Mouse (Mus musculus) stomach, embryonic 15.5 days (tissue): ENCODE measurements around the gene Slc36a1. TPM values are rescaled to one million over a fixed set of nuclear protein-coding genes. Genes with fewer than 3 reads are reported as not detected.

Experiments used
- ATAC-seq: fragments of 200-750 bp; cut with Nextera tagmentation; 2 replicates; pipeline ENCODE4 v1.8.0; 2017; ENCODE audit warnings: low read depth, moderate number of reproducible peaks, moderate TSS enrichment; ENCODE audit not compliant: insufficient read depth, low FRiP score
- H3K27ac ChIP-seq: fragments of 300-500 bp; sonication (generic); 2 replicates; pipeline ENCODE4 v1.5.1; 2015; ENCODE audit warnings: mild to moderate bottlenecking, inconsistent platforms
- H3K27me3 ChIP-seq: fragments of 300-500 bp; sonication (generic); replicated peaks from 2 replicates; pipeline ENCODE4 v1.6.1; 2015; ENCODE audit warnings: inconsistent platforms
- H3K36me3 ChIP-seq: fragments of 300-500 bp; sonication (generic); 2 replicates; pipeline ENCODE4 v1.6.1; 2015; ENCODE audit warnings: inconsistent platforms
- H3K4me1 ChIP-seq: fragments of 300-500 bp; sonication (generic); 2 replicates; pipeline ENCODE4 v1.6.1; 2015; ENCODE audit warnings: inconsistent platforms
- H3K4me2 ChIP-seq: fragments of 300-500 bp; sonication (generic); 2 replicates; pipeline ENCODE4 v1.6.1; 2015; ENCODE audit warnings: mild to moderate bottlenecking, inconsistent platforms
- H3K4me3 ChIP-seq: fragments of 300-500 bp; sonication (generic); replicated peaks from 2 replicates; pipeline ENCODE4 v1.5.1; 2015; ENCODE audit warnings: inconsistent platforms
- H3K9ac ChIP-seq: fragments of 300-500 bp; sonication (generic); 2 replicates; pipeline ENCODE4 v1.6.1; 2015; ENCODE audit warnings: inconsistent platforms
- H3K9me3 ChIP-seq: fragments of 300-500 bp; sonication (generic); 2 replicates; pipeline ENCODE4 v1.6.1; 2016; ENCODE audit warnings: inconsistent platforms
- WGBS: fragments of 180-500 bp; shearing (Covaris S2); methylation state at CpG from one replicate; pipeline ENCODE4 v1.1.7; 2015; 5-methylcytosine and 5-hydroxymethylcytosine counted together
- polyA plus RNA-seq: library from polyadenylated mRNA; unstranded; fragments of >200 nt; fragmentation: Nextera tagmentation; extraction: Ambion mirVana; gene quantifications from 2 replicates; pipeline ENCODE4 v1.2.1, GENCODE M21; 2015

Slc36a1 gene
- polyA plus RNA-seq, 1 experiment from 2014 or later = 2.1 TPM

DNA sequence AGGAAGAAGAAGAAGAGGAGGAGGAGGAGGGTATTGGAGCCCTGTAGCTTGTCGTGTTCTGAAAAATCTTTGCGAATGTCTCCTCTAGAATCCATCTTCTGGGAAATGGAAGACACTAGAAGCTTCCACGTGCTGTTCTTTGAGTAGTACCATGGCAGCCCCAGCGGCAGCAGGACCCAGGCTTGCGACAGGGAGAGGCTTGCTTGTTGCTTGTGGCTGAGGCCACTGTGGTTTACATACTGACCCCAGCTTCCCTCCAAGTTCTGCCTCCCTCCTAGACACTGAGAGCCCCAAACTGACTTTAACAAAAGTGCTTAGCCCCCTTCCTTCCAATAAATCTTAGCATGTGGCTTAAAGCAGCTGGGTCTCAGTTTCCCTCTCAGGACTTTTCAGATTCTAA lies 19.9 kb upstream of the Slc36a1 start:
- no peaks in the 10 kb centered on the region for H3K9me3 ChIP-seq
- no peak for ATAC-seq
- 83% methylated on average over 5 of the region's 5 CpGs for WGBS

DNA sequence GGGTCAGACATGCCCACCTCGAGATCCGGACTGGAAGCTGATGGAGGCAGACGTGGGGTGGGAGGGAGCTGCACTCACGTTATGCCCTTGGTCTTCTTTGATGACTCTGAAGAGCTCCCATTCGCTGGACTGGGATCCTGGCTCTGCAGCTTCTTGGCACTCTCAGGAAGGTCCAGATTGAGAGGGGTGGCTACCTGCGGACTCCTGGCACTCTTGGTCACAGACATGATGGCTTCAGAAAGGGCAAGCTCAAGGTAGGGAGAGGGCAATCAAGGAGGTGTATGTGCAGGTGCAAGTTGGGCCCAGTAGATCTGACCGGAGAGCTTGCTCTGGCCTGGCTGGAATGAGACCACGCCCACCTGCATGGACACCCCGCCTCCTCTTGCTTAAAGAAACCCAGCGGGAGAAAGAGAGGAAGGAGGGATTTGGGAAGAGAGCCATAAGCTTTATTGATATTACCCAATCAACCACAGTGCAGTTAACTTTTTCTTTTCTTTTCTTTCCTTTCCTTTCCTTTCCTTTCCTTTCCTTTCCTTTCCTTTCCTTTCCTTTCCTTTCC lies 19.3 kb upstream of the Slc36a1 start, which contains the start of gene Slc36a2:
Gene Slc36a2 (minus strand): TSS at position 345 of the 559 bp plus-strand sequence.
- H3K27me3 ChIP-seq = no peaks in the 10 kb centered on the region
- H3K4me1 ChIP-seq = no peaks in the 10 kb centered on the region
- H3K4me2 ChIP-seq = no peak within 1 kb of the TSS
- 32% methylated on average over 10 of the region's 10 CpGs for WGBS
- H3K9me3 ChIP-seq = no peaks in the 10 kb centered on the region
- H3K36me3 ChIP-seq = no peaks in the 10 kb centered on the region
- H3K4me3 ChIP-seq = no peak within 1 kb of the TSS
- ATAC-seq = peak; percentile 52; the same call in 1 of the 2 replicates
- H3K9ac ChIP-seq = no peak within 1 kb of the TSS
- no peak within 1 kb of the TSS for H3K27ac ChIP-seq

More for the DNA sequence above, 19.9 kb upstream of the Slc36a1 start:
- no peaks in the 10 kb centered on the region for H3K4me1 ChIP-seq
- no peak overlapping the region for H3K4me3 ChIP-seq
- H3K36me3 ChIP-seq = no peaks in the 10 kb centered on the region
- H3K27ac ChIP-seq = no peak overlapping the region
- no peak overlapping the region for H3K4me2 ChIP-seq
- H3K9ac ChIP-seq = no peak overlapping the region
- H3K27me3 ChIP-seq = no peaks in the 10 kb centered on the region

DNA sequence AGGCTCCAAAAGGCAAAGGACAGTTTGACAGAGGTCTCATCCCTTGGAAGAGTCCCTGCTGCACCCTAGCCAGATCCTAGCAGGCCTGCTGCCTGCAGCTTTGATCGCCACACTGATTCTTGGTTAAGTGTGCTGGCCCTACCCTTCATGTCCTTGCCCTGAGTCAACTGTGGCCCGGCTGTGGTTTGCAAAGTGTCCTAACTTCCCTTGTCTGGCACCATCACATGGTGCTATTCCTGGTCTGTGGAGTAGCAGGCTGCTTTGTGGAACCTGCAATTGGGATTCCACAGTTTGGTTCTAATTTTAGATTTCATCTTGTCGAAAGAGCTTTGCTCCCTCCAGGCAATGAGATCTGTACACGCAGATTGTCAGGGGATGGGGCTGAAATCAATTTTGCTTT lies 16.9 kb upstream of the Slc36a1 start:
- Histone ChIP-seq H3K27ac (no peak overlapping the region), H3K4me3 (no peak overlapping the region), H3K9me3 (no peaks in the 10 kb centered on the region), H3K9ac (no peak overlapping the region), H3K4me1 (no peaks in the 10 kb centered on the region), H3K36me3 (no peaks in the 10 kb centered on the region), H3K27me3 (no peaks in the 10 kb centered on the region), H3K4me2 (no peak overlapping the region)
- ATAC-seq = no peak
- 72% methylated on average over 4 of the region's 4 CpGs for WGBS

DNA sequence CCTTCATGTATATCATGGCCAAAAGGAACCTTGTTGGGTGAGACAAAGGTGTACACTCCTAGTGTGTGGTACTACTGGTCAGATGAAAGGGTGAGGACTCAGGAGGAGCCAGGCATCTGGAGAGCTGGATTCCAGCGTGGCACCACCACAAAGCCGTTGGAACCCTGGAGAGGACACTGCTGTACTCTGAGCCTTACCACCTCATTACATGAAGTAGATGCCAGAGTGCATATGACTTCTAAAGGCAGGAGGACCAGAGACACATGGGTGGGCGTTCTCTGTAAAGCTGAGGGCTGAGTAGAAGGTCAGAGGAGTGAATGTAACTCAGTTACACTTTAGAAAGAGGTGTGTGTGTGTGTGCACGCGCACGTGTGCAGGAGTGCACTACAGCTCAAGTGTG lies 16.4 kb upstream of the Slc36a1 start:
- H3K9ac ChIP-seq = no peak overlapping the region
- H3K9me3 ChIP-seq = no peaks in the 10 kb centered on the region
- 86% methylated on average over 6 of the region's 6 CpGs for WGBS
- H3K4me1 ChIP-seq = no peaks in the 10 kb centered on the region
- no peaks in the 10 kb centered on the region for H3K27me3 ChIP-seq
- H3K36me3 ChIP-seq = no peaks in the 10 kb centered on the region
- H3K4me2 ChIP-seq = no peak overlapping the region
- ATAC-seq = no peak
- H3K4me3 ChIP-seq = no peak overlapping the region
- H3K27ac ChIP-seq = no peak overlapping the region

DNA sequence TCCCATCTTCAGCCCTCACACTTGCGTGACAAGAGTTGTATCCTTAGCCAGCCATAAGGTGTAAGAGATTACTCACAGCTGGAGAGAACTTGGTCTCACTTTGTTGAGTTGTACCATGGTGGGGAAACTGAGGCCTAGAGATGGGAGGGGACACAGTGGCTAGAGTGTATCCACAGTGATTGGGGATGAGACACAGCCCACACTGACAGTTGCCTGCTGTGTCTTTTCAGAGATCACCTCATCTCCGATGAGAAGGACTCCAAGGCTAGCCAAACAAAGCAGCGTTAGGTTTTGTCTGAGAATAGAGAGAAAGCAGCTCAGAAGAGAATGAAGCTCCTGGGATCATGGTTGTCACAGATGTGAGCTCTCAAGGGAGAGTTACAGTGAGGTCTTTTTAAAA lies 13.9 kb upstream of the Slc36a1 start:
- Histone ChIP-seq H3K4me2 (no peak overlapping the region), H3K27me3 (no peaks in the 10 kb centered on the region), H3K36me3 (no peaks in the 10 kb centered on the region), H3K9ac (no peak overlapping the region), H3K4me1 (no peaks in the 10 kb centered on the region), H3K27ac (no peak overlapping the region), H3K9me3 (no peaks in the 10 kb centered on the region), H3K4me3 (no peak overlapping the region)
- no peak for ATAC-seq
- WGBS = 71% methylated on average over 3 of the region's 3 CpGs

DNA sequence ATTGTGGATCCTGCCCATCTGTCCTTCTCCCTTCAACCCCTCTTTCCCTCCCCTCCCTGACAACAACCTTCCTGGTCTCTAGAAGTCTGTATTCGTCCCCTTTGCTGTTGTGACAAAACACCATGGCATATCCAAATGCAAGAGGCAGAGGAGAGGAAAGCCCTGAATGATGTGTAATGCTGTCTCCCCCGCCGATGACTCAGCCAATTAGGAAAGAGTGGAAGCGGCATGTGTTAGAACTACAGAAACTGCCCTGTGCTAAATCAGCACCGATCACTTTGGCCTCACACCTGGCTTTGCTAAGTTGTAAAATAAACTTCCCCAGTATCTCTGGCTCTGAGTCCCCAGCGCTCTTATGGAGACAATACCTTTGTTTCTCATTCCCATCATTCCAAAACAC lies 7.1 kb upstream of the Slc36a1 start:
- Histone ChIP-seq H3K4me1 (no peaks in the 10 kb centered on the region), H3K9ac (no peak overlapping the region), H3K27me3 (no peaks in the 10 kb centered on the region), H3K4me3 (no peak overlapping the region), H3K9me3 (no peaks in the 10 kb centered on the region), H3K27ac (no peak overlapping the region), H3K36me3 (no peaks in the 10 kb centered on the region), H3K4me2 (no peak overlapping the region)
- no peak for ATAC-seq
- 55% methylated on average over 6 of the region's 6 CpGs for WGBS

DNA sequence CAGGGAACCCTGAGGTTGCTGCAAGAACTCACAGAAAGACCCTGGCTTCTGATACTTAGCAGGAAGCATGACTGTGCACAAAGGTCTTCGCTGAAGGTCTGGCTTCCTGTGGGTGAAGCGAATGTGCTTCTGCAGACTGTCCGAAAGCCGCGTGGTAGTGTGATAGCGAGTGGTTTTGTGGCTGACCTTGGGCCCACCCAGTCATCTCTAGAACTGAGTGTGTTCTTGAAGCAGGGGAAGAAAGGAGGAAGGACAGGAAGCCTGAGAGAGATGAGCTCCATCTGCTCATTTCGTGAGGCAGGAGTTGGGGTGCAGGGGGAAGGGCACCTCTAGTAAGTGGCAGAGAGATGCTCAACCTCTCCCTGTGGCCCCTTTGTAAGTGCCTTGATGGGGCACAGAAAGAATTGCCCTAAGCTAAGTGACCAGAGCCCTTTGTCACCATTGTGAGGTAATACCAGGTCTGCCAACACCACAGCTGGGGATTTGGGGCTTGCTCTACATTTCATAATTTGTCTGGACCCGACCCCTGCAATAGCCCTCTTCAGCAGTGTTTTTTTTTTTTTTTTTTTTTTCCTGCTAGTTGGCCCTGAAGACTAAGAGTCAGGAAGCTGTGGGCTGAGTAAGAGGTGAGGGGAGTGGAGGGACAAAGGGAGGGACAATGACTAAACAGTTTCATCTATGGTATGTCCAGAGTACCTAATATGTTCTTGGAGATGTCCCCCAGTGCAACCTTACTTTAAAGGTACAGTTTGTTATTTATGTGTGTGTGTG lies 6.2 kb upstream of the Slc36a1 start:
- no peaks in the 10 kb centered on the region for H3K27me3 ChIP-seq
- H3K4me2 ChIP-seq = no peak overlapping the region
- no peaks in the 10 kb centered on the region for H3K9me3 ChIP-seq
- H3K4me1 ChIP-seq = no peaks in the 10 kb centered on the region
- H3K9ac ChIP-seq = no peak overlapping the region
- ATAC-seq = no peak
- H3K36me3 ChIP-seq = no peaks in the 10 kb centered on the region
- WGBS = 69% methylated on average over 8 of the region's 8 CpGs
- no peak overlapping the region for H3K27ac ChIP-seq
- H3K4me3 ChIP-seq = no peak overlapping the region

DNA sequence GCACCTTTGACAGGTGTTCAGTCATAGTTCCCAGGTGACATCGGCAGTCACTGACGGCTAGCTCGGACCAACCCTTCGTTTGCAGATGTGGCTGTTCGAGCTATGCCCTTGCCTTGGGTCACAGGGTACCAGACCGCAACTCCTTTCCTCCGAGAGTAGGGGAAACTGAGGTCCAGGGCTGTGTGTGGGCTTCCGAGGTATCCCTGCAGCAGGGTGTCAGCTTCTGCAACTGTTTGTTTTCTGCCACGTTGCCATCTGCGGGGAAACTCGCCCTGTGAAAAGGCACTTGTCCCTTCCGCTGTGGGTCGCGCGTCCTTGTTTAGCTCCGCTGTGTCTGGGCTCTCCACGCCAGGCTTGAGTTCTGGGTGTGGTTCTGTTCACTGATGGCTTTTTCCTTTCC lies 452 bp downstream of the Slc36a1 start:
- no peak overlapping the region for H3K27ac ChIP-seq

DNA sequence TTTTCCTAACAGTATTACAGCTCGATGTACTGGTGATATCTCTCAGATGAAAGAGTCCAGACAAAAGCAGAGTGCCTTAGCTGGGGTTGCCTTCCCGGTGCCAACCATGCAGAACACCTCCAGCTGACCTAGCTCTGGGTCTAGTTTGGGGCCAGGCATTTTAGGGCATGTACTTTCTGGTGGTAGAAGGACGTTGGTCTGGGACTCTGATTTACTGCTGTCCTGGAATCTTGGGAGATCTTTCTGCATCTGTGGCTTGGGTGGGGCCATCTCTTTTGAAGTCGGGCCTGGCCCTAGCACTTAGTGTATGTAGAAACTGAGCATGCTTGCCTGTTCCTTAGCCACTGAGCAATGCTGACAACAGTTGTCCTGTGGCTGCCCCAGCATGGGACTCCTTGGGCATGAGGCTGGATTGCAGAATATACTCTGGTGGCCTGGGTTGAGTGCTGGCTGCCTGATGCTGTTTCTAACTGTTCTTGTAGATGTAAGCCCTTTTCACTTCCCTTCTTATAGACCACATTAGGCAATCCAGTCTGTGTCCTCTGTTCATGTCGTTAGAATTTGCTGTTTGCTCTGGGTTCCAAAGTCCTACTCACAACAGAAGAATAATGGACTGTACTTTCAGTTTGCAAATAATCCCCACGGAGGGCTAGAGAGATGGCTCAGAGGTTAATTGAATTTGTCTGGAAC lies 4.0 kb downstream of the Slc36a1 start:
- H3K27me3 ChIP-seq = no peaks in the 10 kb centered on the region
- H3K4me2 ChIP-seq = 0 out of 2 replicates have a peak overlapping the region, but pooled peaks have one; percentile 10
- H3K4me1 ChIP-seq = peaks cover 7% of the 10 kb centered on the region
- no peak overlapping the region for H3K9ac ChIP-seq
- no peak for ATAC-seq
- H3K4me3 ChIP-seq = no peak overlapping the region
- no peaks in the 10 kb centered on the region for H3K36me3 ChIP-seq
- H3K27ac ChIP-seq = peak overlapping the region; percentile 42
- H3K9me3 ChIP-seq = no peaks in the 10 kb centered on the region
- 48% methylated on average over 6 of the region's 6 CpGs for WGBS

More for the DNA sequence above, 452 bp downstream of the Slc36a1 start:
- ATAC-seq = peak; percentile 41; the same call in 1 of the 2 replicates
- H3K27me3 ChIP-seq = no peaks in the 10 kb centered on the region
- WGBS = 5% methylated on average over 17 of the region's 17 CpGs
- peak overlapping the region; percentile 86 for H3K4me3 ChIP-seq
- H3K9me3 ChIP-seq = no peaks in the 10 kb centered on the region
- no peaks in the 10 kb centered on the region for H3K36me3 ChIP-seq
- peak overlapping the region; percentile 77; the same call in 1 of the 2 replicates for H3K9ac ChIP-seq
- peaks cover 7% of the 10 kb centered on the region for H3K4me1 ChIP-seq
- peak overlapping the region; percentile 86 for H3K4me2 ChIP-seq

DNA sequence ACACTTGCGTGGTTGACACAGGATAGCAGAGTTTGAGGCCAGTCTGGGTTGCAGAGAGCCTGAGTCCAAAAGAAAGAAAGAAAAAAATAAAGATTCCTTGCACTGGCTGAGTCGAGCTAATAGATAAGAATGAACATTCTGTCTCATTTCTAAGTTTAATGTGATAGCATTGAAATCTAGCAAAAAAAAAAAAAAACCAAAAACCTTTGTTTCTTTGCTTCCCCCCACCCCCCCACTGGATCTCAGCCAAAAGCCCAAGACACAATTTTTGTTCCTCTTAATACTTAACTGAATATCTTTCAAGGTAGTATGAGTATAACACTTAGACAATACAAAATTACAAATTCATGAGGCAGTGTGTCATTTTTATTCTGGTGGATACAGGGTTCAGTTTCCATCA lies 4.9 kb downstream of the Slc36a1 start:
- no peak overlapping the region for H3K4me2 ChIP-seq
- no peaks in the 10 kb centered on the region for H3K9me3 ChIP-seq
- H3K36me3 ChIP-seq = no peaks in the 10 kb centered on the region
- no peaks in the 10 kb centered on the region for H3K27me3 ChIP-seq
- peaks cover 7% of the 10 kb centered on the region for H3K4me1 ChIP-seq
- H3K27ac ChIP-seq = peak overlapping the region; percentile 42
- H3K4me3 ChIP-seq = no peak overlapping the region
- no peak overlapping the region for H3K9ac ChIP-seq
- ATAC-seq = no peak
- 51% methylated on average over 2 of the region's 2 CpGs for WGBS

DNA sequence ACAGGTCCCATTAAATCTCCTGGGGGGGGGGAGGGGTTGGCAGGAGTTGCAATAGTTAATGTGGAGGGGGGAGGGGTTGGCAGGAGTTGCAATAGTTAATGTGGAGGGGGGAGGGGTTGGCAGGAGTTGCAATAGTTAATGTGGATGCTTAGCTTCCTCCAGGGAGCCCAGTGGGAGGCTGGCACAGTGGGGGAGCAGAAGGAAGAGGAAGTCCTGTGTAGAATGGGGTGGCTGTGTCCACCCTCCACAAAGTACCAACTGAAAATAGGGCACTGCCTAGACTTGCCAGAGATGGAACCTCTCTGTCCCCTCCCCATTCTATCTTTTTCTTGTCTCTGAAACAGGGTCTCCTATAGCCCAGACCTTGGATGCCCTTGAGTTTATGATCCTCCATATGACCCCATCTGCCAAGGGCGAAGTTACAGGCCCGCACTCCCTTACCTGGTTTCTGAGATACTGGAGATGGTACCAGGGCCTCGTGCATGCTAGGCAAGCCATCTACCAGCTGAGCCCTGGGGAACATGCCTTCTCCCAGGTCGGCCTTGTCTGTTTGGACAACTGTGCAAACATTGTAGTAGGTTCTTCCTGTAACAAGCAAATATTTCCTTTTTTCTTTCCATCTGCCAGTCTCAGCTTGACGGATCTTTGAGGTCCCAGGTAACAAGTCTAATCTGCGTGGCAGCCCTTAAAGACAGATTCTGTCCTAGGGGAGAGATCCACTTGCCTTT lies 5.6 kb downstream of the Slc36a1 start:
- H3K9ac ChIP-seq = no peak overlapping the region
- no peaks in the 10 kb centered on the region for H3K9me3 ChIP-seq
- peaks cover 7% of the 10 kb centered on the region for H3K4me1 ChIP-seq
- H3K27me3 ChIP-seq = no peaks in the 10 kb centered on the region
- no peak overlapping the region for H3K4me3 ChIP-seq
- H3K4me2 ChIP-seq = no peak overlapping the region
- H3K27ac ChIP-seq = peak overlapping the region; percentile 51
- H3K36me3 ChIP-seq = no peaks in the 10 kb centered on the region
- peak; percentile 47; the same call in 1 of the 2 replicates for ATAC-seq
- 67% methylated on average over 6 of the region's 6 CpGs for WGBS
